Mouse (Mus musculus) ES-E14 (cell line): ENCODE measurements around the gene Pde7b. TPM values are rescaled to one million over a fixed set of nuclear protein-coding genes. Genes with fewer than 3 reads are reported as not detected.

ENCODE experiments used
- DNase-seq: peaks from one replicate; pipeline ENCODE4 v3.0.0-alpha.2; 2013; ENCODE audit warnings: low read depth, low spot score
- H3K27ac ChIP-seq: 2 replicates; pipeline ENCODE4 v1.5.1; 2012; ENCODE audit warnings: low read depth, mild to moderate bottlenecking, low read length, moderate library complexity, mixed read lengths; ENCODE audit not compliant: poor library complexity, insufficient read depth, severe bottlenecking
- H3K36me3 ChIP-seq: 2 replicates; pipeline ENCODE4 v1.6.1; 2012; ENCODE audit warnings: mild to moderate bottlenecking, low read length, moderate library complexity, mixed read lengths; ENCODE audit not compliant: control insufficient read depth, poor library complexity, insufficient read depth, severe bottlenecking
- H3K4me1 ChIP-seq, 2 experiments: fragments of 150-350 bp in 1 of 2; sonication (generic) in 1 of 2; 2 replicates each; pipeline ENCODE4 v1.6.1; 2012; ENCODE audit warnings: low read length in 2 of 2, mild to moderate bottlenecking in 1 of 2, mixed read lengths in 1 of 2; ENCODE audit not compliant: control insufficient read depth in 2 of 2, insufficient read depth in 2 of 2, poor library complexity in 1 of 2
- H3K4me3 ChIP-seq, 2 experiments: fragments of 150-350 bp in 1 of 2; sonication (generic) in 1 of 2; 2 replicates each; pipeline ENCODE4 v1.5.1; 2012; ENCODE audit warnings: low read length in 2 of 2, low read depth in 1 of 2, mild to moderate bottlenecking in 1 of 2, mixed read lengths in 1 of 2; ENCODE audit not compliant: insufficient read depth in 1 of 2, poor library complexity in 1 of 2, severe bottlenecking in 1 of 2
- H3K9ac ChIP-seq: 2 replicates; pipeline ENCODE4 v1.6.1; 2012; ENCODE audit warnings: low read depth, mild to moderate bottlenecking, low read length, mixed read lengths; ENCODE audit not compliant: poor library complexity, insufficient read depth, severe bottlenecking
- H3K9me3 ChIP-seq: fragments of 150-350 bp; sonication (generic); 2 replicates; pipeline ENCODE4 v1.6.1; 2012; ENCODE audit warnings: low read depth, mild to moderate bottlenecking, low read length; ENCODE audit not compliant: control insufficient read depth, insufficient read depth
- CHD2 ChIP-seq: IDR thresholded peaks from 2 replicates; pipeline ENCODE4 v1.6.1; 2014; ENCODE audit warnings: mild to moderate bottlenecking, low read depth, low read length, inconsistent platforms
- HCFC1 ChIP-seq: IDR thresholded peaks from 2 replicates; pipeline ENCODE4 v1.6.1; 2012; ENCODE audit warnings: low read length, inconsistent platforms, borderline replicate concordance; ENCODE audit not compliant: insufficient read depth
- MAFK ChIP-seq: IDR thresholded peaks from 2 replicates; pipeline ENCODE4 v1.6.1; 2014; ENCODE audit warnings: mild to moderate bottlenecking, low read depth, low read length, inconsistent platforms; ENCODE audit not compliant: insufficient read depth
- ZC3H11A ChIP-seq: IDR thresholded peaks from 2 replicates; pipeline ENCODE4 v1.6.1; 2012; ENCODE audit warnings: low read depth, mild to moderate bottlenecking, inconsistent platforms, low read length, borderline replicate concordance
- ZNF384 ChIP-seq: IDR thresholded peaks from 2 replicates; pipeline ENCODE4 v1.6.1; 2012; ENCODE audit warnings: low read depth, low read length, inconsistent platforms
- in situ Hi-C, 2 experiments: fragments of 600-800 bp; cut with MboI; formaldehyde crosslinking; loops; one replicate each; pipeline ENCODE4 v1.15.1; 2025; ENCODE audit warnings: low sequenced_read_pairs in 2 of 2, inconsistent platforms in 1 of 2; ENCODE audit not compliant: unreplicated experiment in 2 of 2
- total RNA-seq: library from RNA; depleted of rRNA; stranded (reverse); fragments of 300-350 nt; gene quantifications from 2 replicates; pipeline ENCODE4 v1.2.3, GENCODE M21; 2012

Pde7b gene
- total RNA-seq, 1 experiment: 0.13 TPM

- H3K27ac ChIP-seq: no peak overlapping the region
- in situ Hi-C loops: no loop called here
- H3K4me1 ChIP-seq: no peaks in the 10 kb centered on the region
- H3K4me3 ChIP-seq: no peak overlapping the region
- TF ChIP-seq HCFC1 (no peak), CHD2 (no peak), ZC3H11A (no peak), MAFK (no peak), ZNF384 (no peak)
- DNase-seq: no peak
- H3K9me3 ChIP-seq: no peaks in the 10 kb centered on the region
- no peaks in the 10 kb centered on the region for H3K36me3 ChIP-seq
- no peak overlapping the region for H3K9ac ChIP-seq
Measured at GRCm38 (mm10) chr10:20575002-20575401, 149.9 kb downstream of the Pde7b start.

- H3K27ac ChIP-seq: no peak overlapping the region
- H3K9ac ChIP-seq: no peak overlapping the region
- H3K4me3 ChIP-seq: no peak overlapping the region
- no peaks in the 10 kb centered on the region for H3K36me3 ChIP-seq
- H3K9me3 ChIP-seq: no peaks in the 10 kb centered on the region
- H3K4me1 ChIP-seq: no peaks in the 10 kb centered on the region
- DNase-seq: no peak
- TF ChIP-seq CHD2: no peak
- TF ChIP-seq ZC3H11A: no peak
- TF ChIP-seq MAFK: no peak
- TF ChIP-seq ZNF384: no peak
- no peak for TF ChIP-seq HCFC1
- in situ Hi-C loops: no loop called here
Measured at GRCm38 (mm10) chr10:20574414-20574813, 150.5 kb downstream of the Pde7b start.

GRCm38 (mm10) chr10:20571521-20571920 is 153.4 kb downstream of the Pde7b start:
- Histone ChIP-seq H3K9ac (no peak overlapping the region), H3K4me1 (no peaks in the 10 kb centered on the region), H3K4me3 (no peak overlapping the region), H3K36me3 (no peaks in the 10 kb centered on the region), H3K27ac (no peak overlapping the region), H3K9me3 (no peaks in the 10 kb centered on the region)
- DNase-seq: no peak
- in situ Hi-C loops: no loop called here
- TF ChIP-seq MAFK: no peak
- no peak for TF ChIP-seq ZC3H11A
- no peak for TF ChIP-seq ZNF384
- no peak for TF ChIP-seq CHD2
- no peak for TF ChIP-seq HCFC1

GRCm38 (mm10) chr10:20568630-20569029 is 156.2 kb downstream of the Pde7b start:
- no peaks in the 10 kb centered on the region for H3K36me3 ChIP-seq
- H3K4me3 ChIP-seq: no peak overlapping the region
- no peaks in the 10 kb centered on the region for H3K9me3 ChIP-seq
- TF ChIP-seq HCFC1: no peak
- no peak for TF ChIP-seq ZNF384
- TF ChIP-seq CHD2: no peak
- no peak for TF ChIP-seq ZC3H11A
- no peak for TF ChIP-seq MAFK
- in situ Hi-C loops: no loop called here
- H3K9ac ChIP-seq: no peak overlapping the region
- H3K4me1 ChIP-seq: no peaks in the 10 kb centered on the region
- H3K27ac ChIP-seq: no peak overlapping the region
- DNase-seq: no peak

GRCm38 (mm10) chr10:20567684-20568236 is 157.1 kb downstream of the Pde7b start:
- TF ChIP-seq ZNF384: no peak
- TF ChIP-seq ZC3H11A: no peak
- TF ChIP-seq MAFK: peak; percentile 98
- TF ChIP-seq CHD2: no peak
- no peak for TF ChIP-seq HCFC1
- H3K9ac ChIP-seq: no peak overlapping the region
- no peak overlapping the region for H3K27ac ChIP-seq
- no peaks in the 10 kb centered on the region for H3K9me3 ChIP-seq
- H3K4me3 ChIP-seq: no peak overlapping the region
- in situ Hi-C loops: no loop called here
- no peaks in the 10 kb centered on the region for H3K4me1 ChIP-seq
- no peaks in the 10 kb centered on the region for H3K36me3 ChIP-seq
- DNase-seq: no peak
